Mouse (Mus musculus): Measurements from ENCODE around the gene Tmem98. TPM values are rescaled to one million over a fixed set of nuclear protein-coding genes. Genes with fewer than 3 reads are reported as not detected.

Gene Tmem98
- polyA plus RNA-seq, 1 experiment from 2014 or later: 21.9 TPM

Other genes with a start within 250 kb of the Tmem98 start
- 2.6 and 2.8 TPM in 2 replicates for gene Myo1d, start 30.1 kb upstream of the Tmem98 start, polyA plus RNA-seq (2015; fragmentation: Nextera tagmentation; extraction: Ambion mirVana)
- not detected in 2 replicates for gene Spaca3, start 48.2 kb downstream of the Tmem98 start, polyA plus RNA-seq (2015; fragmentation: Nextera tagmentation; extraction: Ambion mirVana)